Mouse (Mus musculus): ENCODE measurements around the gene 5031410I06Rik. TPM values are rescaled to one million over a fixed set of nuclear protein-coding genes. Genes with fewer than 3 reads are reported as not detected.
"Not testable (repeated sequence)": the region's sequence is repeated elsewhere in the genome, so short reads cannot be mapped to it uniquely, and the experiment has no call there.

5031410I06Rik gene
- not detected in 2 replicates for polyA plus RNA-seq (2015; fragmentation: Nextera tagmentation; extraction: Ambion mirVana)

- not testable (repeated sequence) for H3K9me3 ChIP-seq (ENCODE audit: control insufficient read depth, low read length); H3K36me3 ChIP-seq (ENCODE audit: control insufficient read depth, insufficient read depth, low read length); H3K4me1 ChIP-seq (ENCODE audit: control insufficient read depth, insufficient read depth, low read length); H3K4me2 ChIP-seq (ENCODE audit: low read depth, low read length); H3K27ac ChIP-seq (ENCODE audit: low read length); ATAC-seq; H3K9ac ChIP-seq (ENCODE audit: low read depth, low read length); H3K4me3 ChIP-seq (ENCODE audit: low read length); H3K27me3 ChIP-seq (replicated peaks; ENCODE audit: control insufficient read depth, insufficient read depth, low read length)
- WGBS = no CpG with 5 or more reads among the region's 3 CpGs
These were observed at the start of gene 5031410I06Rik for GRCm38 (mm10) chr5:26105262-26105661. TSS of gene 5031410I06Rik (minus strand) at chr5:26105362.

- no peaks in the 10 kb centered on the region for H3K9me3 ChIP-seq (ENCODE audit: control insufficient read depth, low read length)
- H3K4me2 ChIP-seq (ENCODE audit: low read depth, low read length) = no peak overlapping the region
- ATAC-seq = no peak
- no peak overlapping the region for H3K4me3 ChIP-seq (ENCODE audit: low read length)
- H3K9ac ChIP-seq (ENCODE audit: low read depth, low read length) = no peak overlapping the region
- H3K4me1 ChIP-seq (ENCODE audit: control insufficient read depth, insufficient read depth, low read length) = no peaks in the 10 kb centered on the region
- H3K27ac ChIP-seq (ENCODE audit: low read length) = no peak overlapping the region
- 86% methylated on average over 6 of the region's 6 CpGs for WGBS
- no peaks in the 10 kb centered on the region for H3K36me3 ChIP-seq (ENCODE audit: control insufficient read depth, insufficient read depth, low read length)
- no peaks in the 10 kb centered on the region for H3K27me3 ChIP-seq (replicated peaks; ENCODE audit: control insufficient read depth, insufficient read depth, low read length)
These were observed 37.7 kb upstream of the 5031410I06Rik start for GRCm38 (mm10) chr5:26142891-26143290.

GRCm38 (mm10) chr5:26121321-26121720 lies 16.2 kb upstream of the 5031410I06Rik start, which contains the start of gene Gm10220:
TSS of gene Gm10220 (minus strand) at chr5:26121421.
- H3K4me3 ChIP-seq (ENCODE audit: low read length); H3K9ac ChIP-seq (ENCODE audit: low read depth, low read length); H3K4me2 ChIP-seq (ENCODE audit: low read depth, low read length); H3K27ac ChIP-seq (ENCODE audit: low read length); ATAC-seq; H3K27me3 ChIP-seq (replicated peaks; ENCODE audit: control insufficient read depth, insufficient read depth, low read length); H3K9me3 ChIP-seq (ENCODE audit: control insufficient read depth, low read length); H3K4me1 ChIP-seq (ENCODE audit: control insufficient read depth, insufficient read depth, low read length); H3K36me3 ChIP-seq (ENCODE audit: control insufficient read depth, insufficient read depth, low read length): not testable (repeated sequence)
- WGBS = no CpG with 5 or more reads among the region's 3 CpGs

GRCm38 (mm10) chr5:26089191-26089590 lies 16.0 kb downstream of the 5031410I06Rik start, which contains the start of gene Gm10471:
TSS of gene Gm10471 (minus strand) at chr5:26089291.
- H3K27ac ChIP-seq (ENCODE audit: low read length); ATAC-seq; H3K4me3 ChIP-seq (ENCODE audit: low read length); H3K27me3 ChIP-seq (replicated peaks; ENCODE audit: control insufficient read depth, insufficient read depth, low read length); H3K9ac ChIP-seq (ENCODE audit: low read depth, low read length); H3K4me1 ChIP-seq (ENCODE audit: control insufficient read depth, insufficient read depth, low read length); H3K36me3 ChIP-seq (ENCODE audit: control insufficient read depth, insufficient read depth, low read length); H3K4me2 ChIP-seq (ENCODE audit: low read depth, low read length); H3K9me3 ChIP-seq (ENCODE audit: control insufficient read depth, low read length): not testable (repeated sequence)
- 63% methylated on average over 1 of the region's 1 CpGs for WGBS

GRCm38 (mm10) chr5:26079023-26079422 lies 26.1 kb downstream of the 5031410I06Rik start:
- not testable (repeated sequence) for H3K4me3 ChIP-seq (ENCODE audit: low read length); H3K27ac ChIP-seq (ENCODE audit: low read length); H3K4me1 ChIP-seq (ENCODE audit: control insufficient read depth, insufficient read depth, low read length); H3K9ac ChIP-seq (ENCODE audit: low read depth, low read length); H3K4me2 ChIP-seq (ENCODE audit: low read depth, low read length); H3K9me3 ChIP-seq (ENCODE audit: control insufficient read depth, low read length); H3K36me3 ChIP-seq (ENCODE audit: control insufficient read depth, insufficient read depth, low read length); ATAC-seq; H3K27me3 ChIP-seq (replicated peaks; ENCODE audit: control insufficient read depth, insufficient read depth, low read length)

- Histone ChIP-seq H3K27ac (ENCODE audit: low read length) (no peak overlapping the region), H3K36me3 (ENCODE audit: control insufficient read depth, insufficient read depth, low read length) (no peaks in the 10 kb centered on the region), H3K4me2 (ENCODE audit: low read depth, low read length) (no peak overlapping the region), H3K4me3 (ENCODE audit: low read length) (no peak overlapping the region), H3K27me3 (replicated peaks; ENCODE audit: control insufficient read depth, insufficient read depth, low read length) (no peaks in the 10 kb centered on the region), H3K9ac (ENCODE audit: low read depth, low read length) (no peak overlapping the region), H3K4me1 (ENCODE audit: control insufficient read depth, insufficient read depth, low read length) (no peaks in the 10 kb centered on the region), H3K9me3 (ENCODE audit: control insufficient read depth, low read length) (no peaks in the 10 kb centered on the region)
- WGBS = 87% methylated on average over 24 of the region's 24 CpGs
- ATAC-seq = no peak
These were observed 34.4 kb downstream of the 5031410I06Rik start for GRCm38 (mm10) chr5:26070716-26071115.

- H3K4me2 ChIP-seq (ENCODE audit: low read depth, low read length); H3K4me3 ChIP-seq (ENCODE audit: low read length); H3K36me3 ChIP-seq (ENCODE audit: control insufficient read depth, insufficient read depth, low read length); H3K9ac ChIP-seq (ENCODE audit: low read depth, low read length); H3K4me1 ChIP-seq (ENCODE audit: control insufficient read depth, insufficient read depth, low read length); H3K27ac ChIP-seq (ENCODE audit: low read length); H3K27me3 ChIP-seq (replicated peaks; ENCODE audit: control insufficient read depth, insufficient read depth, low read length); ATAC-seq; H3K9me3 ChIP-seq (ENCODE audit: control insufficient read depth, low read length): not testable (repeated sequence)
- WGBS = no CpG with 5 or more reads among the region's 2 CpGs
These were observed 46.7 kb downstream of the 5031410I06Rik start, which contains the start of gene Gm7347 for GRCm38 (mm10) chr5:26058481-26058880. TSS of gene Gm7347 (minus strand) at chr5:26058581.

Other genes with a start within 250 kb of the 5031410I06Rik start
- gene Gm21663, start 163.0 kb downstream of the 5031410I06Rik start, polyA plus RNA-seq (2015; fragmentation: Nextera tagmentation; extraction: Ambion mirVana) = not detected in 2 replicates
- gene Gm21671, start 150.9 kb downstream of the 5031410I06Rik start, polyA plus RNA-seq (2015; fragmentation: Nextera tagmentation; extraction: Ambion mirVana) = not detected in 2 replicates
- not detected in 2 replicates for gene Gm21680, start 132.7 kb downstream of the 5031410I06Rik start, polyA plus RNA-seq (2015; fragmentation: Nextera tagmentation; extraction: Ambion mirVana)
- not detected in 2 replicates for gene Gm21698, start 116.7 kb downstream of the 5031410I06Rik start, polyA plus RNA-seq (2015; fragmentation: Nextera tagmentation; extraction: Ambion mirVana)
- gene Gm1979, start 100.6 kb downstream of the 5031410I06Rik start, polyA plus RNA-seq (2015; fragmentation: Nextera tagmentation; extraction: Ambion mirVana) = not detected in 2 replicates
- not detected in 2 replicates for gene Gm5862, start 82.4 kb downstream of the 5031410I06Rik start, polyA plus RNA-seq (2015; fragmentation: Nextera tagmentation; extraction: Ambion mirVana)
- not detected in 2 replicates for gene Speer4a, start 65.8 kb downstream of the 5031410I06Rik start, polyA plus RNA-seq (2015; fragmentation: Nextera tagmentation; extraction: Ambion mirVana)
- not detected in 2 replicates for gene Gm7347, start 46.8 kb downstream of the 5031410I06Rik start, polyA plus RNA-seq (2015; fragmentation: Nextera tagmentation; extraction: Ambion mirVana)
- not detected in 2 replicates for gene Gm10471, start 16.1 kb downstream of the 5031410I06Rik start, polyA plus RNA-seq (2015; fragmentation: Nextera tagmentation; extraction: Ambion mirVana)
- not detected in 2 replicates for gene Gm10220, start 16.1 kb upstream of the 5031410I06Rik start, polyA plus RNA-seq (2015; fragmentation: Nextera tagmentation; extraction: Ambion mirVana)
- gene Gm7361, start 152.3 kb upstream of the 5031410I06Rik start, polyA plus RNA-seq (2015; fragmentation: Nextera tagmentation; extraction: Ambion mirVana) = not detected in 2 replicates

All from intestine, embryonic 16.5 days (tissue).